Comparison of ENCODE assay signal across 8 mouse cellular contexts in genomic region chr4:135018018-135018417, GRCm38 (mm10).
DNase-seq lines count a peak whose midpoint lies in the region; ATAC-seq and TF ChIP-seq lines count a peak whose summit lies in the region.

No protein-coding gene starts in this region.

- H3K36me3 ChIP-seq in kidney, embryonic 16.5 days (ENCODE audit: insufficient read depth, low read length): no peaks in the 10 kb centered on the region
- H3K36me3 ChIP-seq in MEL (ENCODE audit: control insufficient read depth in 1 of 2, insufficient read depth in 2 of 2, low read length in 2 of 2): no peaks in the 10 kb centered on the region
- H3K36me3 ChIP-seq in heart, postnatal 0 days (replicated peaks; ENCODE audit: control insufficient read depth, insufficient read depth, low read length): no peaks in the 10 kb centered on the region
- H3K36me3 ChIP-seq in liver, adult 2 months (ENCODE audit: control insufficient read depth, insufficient read depth, low read length): no peaks in the 10 kb centered on the region

- H3K4me3 ChIP-seq in kidney, embryonic 16.5 days (ENCODE audit: low read length): no peak overlapping the region
- no peak overlapping the region for H3K4me3 ChIP-seq in MEL (ENCODE audit: control insufficient read depth in 1 of 2, insufficient read depth in 1 of 2, low read depth in 2 of 2, low read length in 2 of 2)
- no peak overlapping the region for H3K4me3 ChIP-seq in heart, postnatal 0 days (ENCODE audit: low read depth, low read length)
- no peak overlapping the region for H3K4me3 ChIP-seq in liver, adult 2 months (ENCODE audit: insufficient read depth, low read depth, low read length)

- peak; percentile 60 for DNase-seq in kidney, adult 18-20 months
- peak; percentile 79 for DNase-seq in MEL (ENCODE audit: low read depth, low spot score)
- peak; percentile 62 for DNase-seq in c-Kit-positive CD71-negative TER-119-negative erythroid progenitor cells, embryonic 14.5 days (ENCODE audit: low read depth)
- DNase-seq in heart, postnatal 0 days (ENCODE audit: low spot score): peak; percentile 38
- no peak for DNase-seq in liver, adult 2 months (ENCODE audit: extremely low read depth, low read depth, low spot score)
- DNase-seq in retina, embryonic 14.5 days (ENCODE audit: low spot score): peak; percentile 78
- DNase-seq in urinary bladder, postnatal 4 days (ENCODE audit: low spot score in 2 of 2): peak; percentile 42 to 74

- H3K9me3 ChIP-seq in kidney, embryonic 16.5 days (ENCODE audit: low read length): peaks cover 5% of the 10 kb centered on the region; the same call in 1 of the 2 replicates
- H3K9me3 ChIP-seq in MEL (replicated peaks; ENCODE audit: insufficient read depth, low read length): no peaks in the 10 kb centered on the region
- no peaks in the 10 kb centered on the region for H3K9me3 ChIP-seq in heart, postnatal 0 days (replicated peaks; ENCODE audit: control insufficient read depth, low read length)

- ATAC-seq in kidney, embryonic 16.5 days (ENCODE audit: low FRiP score, low TSS enrichment): no peak
- no peak for ATAC-seq in heart, postnatal 0 days (ENCODE audit: insufficient read depth, low read depth)

- 20% methylated on average over 8 of the region's 8 CpGs for whole genome bisulfite sequencing in kidney, embryonic 16.5 days
- WGBS in heart, postnatal 0 days: 16% methylated on average over 8 of the region's 8 CpGs
- 25% methylated on average over 8 of the region's 8 CpGs for WGBS in liver, adult 2 months

- no peaks in the 10 kb centered on the region for H3K79me2 ChIP-seq in MEL (ENCODE audit: control insufficient read depth, insufficient read depth, low read length, poor library complexity)
- H3K79me2 ChIP-seq in liver, adult 2 months (ENCODE audit: control insufficient read depth, insufficient read depth, low read length): no peaks in the 10 kb centered on the region

- H3K4me2 ChIP-seq in kidney, embryonic 16.5 days (replicated peaks; ENCODE audit: low read depth, low read length): no peak overlapping the region
- no peak overlapping the region for H3K4me2 ChIP-seq in heart, postnatal 0 days (ENCODE audit: low read depth, low read length)

- no peak overlapping the region for H3K27ac ChIP-seq in kidney, embryonic 16.5 days (ENCODE audit: low read length)
- no peak overlapping the region for H3K27ac ChIP-seq in MEL (ENCODE audit: control insufficient read depth, low read depth, low read length)
- H3K27ac ChIP-seq in heart, postnatal 0 days (ENCODE audit: low read depth): no peak overlapping the region
- no peak overlapping the region for H3K27ac ChIP-seq in liver, adult 2 months (replicated peaks; ENCODE audit: insufficient read depth, low read depth, low read length)

- H3K9ac ChIP-seq in kidney, embryonic 16.5 days (replicated peaks; ENCODE audit: low read length): no peak overlapping the region
- H3K9ac ChIP-seq in MEL (ENCODE audit: control insufficient read depth, low read depth, low read length, poor library complexity, severe bottlenecking): no peak overlapping the region
- no peak overlapping the region for H3K9ac ChIP-seq in heart, postnatal 0 days (replicated peaks; ENCODE audit: low read depth, low read length)
- no peak overlapping the region for H3K9ac ChIP-seq in liver, adult 2 months (ENCODE audit: low read depth, low read length)

- TF ChIP-seq RAD21 in MEL (IDR thresholded peaks at IDR 0.05; ENCODE audit: low read depth, low read length): peak; percentile 90

- no peaks in the 10 kb centered on the region for H3K27me3 ChIP-seq in kidney, embryonic 16.5 days (ENCODE audit: insufficient read depth, low read length)
- H3K27me3 ChIP-seq in MEL (ENCODE audit: control insufficient read depth in 1 of 2, insufficient read depth in 2 of 2, low read length in 2 of 2): no peaks in the 10 kb centered on the region
- H3K27me3 ChIP-seq in heart, postnatal 0 days (ENCODE audit: control insufficient read depth, insufficient read depth, low read length): 0 out of 2 replicates have a peak, but pooled peaks cover 10% of the 10 kb centered on the region
- H3K27me3 ChIP-seq in liver, adult 2 months (ENCODE audit: control insufficient read depth, insufficient read depth, low read length): 0 out of 2 replicates have a peak, but pooled peaks cover 2% of the 10 kb centered on the region

- TF ChIP-seq POLR2A in MEL (IDR thresholded peaks at IDR 0.05; ENCODE audit: control insufficient read depth in 1 of 2, insufficient read depth in 1 of 2, low read depth in 1 of 2, low read length in 2 of 2, poor library complexity in 1 of 2): no peak
- no peak for TF ChIP-seq POLR2A in liver, adult 2 months (IDR thresholded peaks at IDR 0.05; ENCODE audit: extremely low read depth, insufficient read depth, low read length)

- TF ChIP-seq EP300 in MEL (IDR thresholded peaks at IDR 0.05; ENCODE audit: low read depth in 1 of 2, low read length in 2 of 2): 0 out of 4 replicates have a peak, but pooled peaks of 1 of the 2 experiments have one; percentile 11
- no peak for TF ChIP-seq EP300 in heart, postnatal 0 days (IDR thresholded peaks at IDR 0.05; ENCODE audit: low read depth)

- H3K4me1 ChIP-seq in kidney, embryonic 16.5 days (ENCODE audit: insufficient read depth, low read length): no peaks in the 10 kb centered on the region
- no peaks in the 10 kb centered on the region for H3K4me1 ChIP-seq in MEL (ENCODE audit: control insufficient read depth in 1 of 2, insufficient read depth in 2 of 2, low read length in 2 of 2)
- no peaks in the 10 kb centered on the region for H3K4me1 ChIP-seq in heart, postnatal 0 days (ENCODE audit: control insufficient read depth, insufficient read depth)
- H3K4me1 ChIP-seq in liver, adult 2 months (ENCODE audit: control insufficient read depth, insufficient read depth, low read length): no peaks in the 10 kb centered on the region

- TF ChIP-seq CTCF in MEL (IDR thresholded peaks at IDR 0.05 in 2 of 3, conservative IDR thresholded peaks at IDR 0.05 in 1 of 3; ENCODE audit: control insufficient read depth in 1 of 3, insufficient read depth in 1 of 3, low read depth in 2 of 3, low read length in 3 of 3, poor library complexity in 1 of 3, severe bottlenecking in 1 of 3): peak; percentile 90 to 98 (median 95)
- TF ChIP-seq CTCF in heart, postnatal 0 days (IDR thresholded peaks at IDR 0.05; ENCODE audit: low read depth): peak; percentile 68
- TF ChIP-seq CTCF in liver, adult 2 months (IDR thresholded peaks at IDR 0.05; ENCODE audit: low read depth, low read length): peak; percentile 87

TF ChIP-seq in MEL, 35 proteins besides CTCF, POLR2A, EP300 and RAD21:
- TF ChIP-seq NRF1 (IDR thresholded peaks at IDR 0.05; ENCODE audit: insufficient read depth, low read depth, low read length, poor library complexity, severe bottlenecking) (0 out of 2 replicates have a peak, but pooled peaks have one; percentile 1), JUND (IDR thresholded peaks at IDR 0.05; ENCODE audit: low read depth, low read length) (no peak), SMC3 (IDR thresholded peaks at IDR 0.05; ENCODE audit: low read depth, low read length) (peak; percentile 90), TBP (IDR thresholded peaks at IDR 0.05; ENCODE audit: low read depth, low read length) (0 out of 2 replicates have a peak, but pooled peaks have one; percentile 28), ZC3H11A (IDR thresholded peaks at IDR 0.05; ENCODE audit: low read depth, low read length) (peak; percentile 82), ELF1 (IDR thresholded peaks at IDR 0.05; ENCODE audit: low read depth, low read length) (peak; percentile 68), NELFE (IDR thresholded peaks at IDR 0.05; ENCODE audit: low read depth, low read length) (no peak), UBTF (IDR thresholded peaks at IDR 0.05; ENCODE audit: borderline replicate concordance, insufficient read depth, low read depth, low read length) (no peak)
